Comparison of ENCODE assay signal across 7 mouse cellular contexts in the genomic region with DNA sequence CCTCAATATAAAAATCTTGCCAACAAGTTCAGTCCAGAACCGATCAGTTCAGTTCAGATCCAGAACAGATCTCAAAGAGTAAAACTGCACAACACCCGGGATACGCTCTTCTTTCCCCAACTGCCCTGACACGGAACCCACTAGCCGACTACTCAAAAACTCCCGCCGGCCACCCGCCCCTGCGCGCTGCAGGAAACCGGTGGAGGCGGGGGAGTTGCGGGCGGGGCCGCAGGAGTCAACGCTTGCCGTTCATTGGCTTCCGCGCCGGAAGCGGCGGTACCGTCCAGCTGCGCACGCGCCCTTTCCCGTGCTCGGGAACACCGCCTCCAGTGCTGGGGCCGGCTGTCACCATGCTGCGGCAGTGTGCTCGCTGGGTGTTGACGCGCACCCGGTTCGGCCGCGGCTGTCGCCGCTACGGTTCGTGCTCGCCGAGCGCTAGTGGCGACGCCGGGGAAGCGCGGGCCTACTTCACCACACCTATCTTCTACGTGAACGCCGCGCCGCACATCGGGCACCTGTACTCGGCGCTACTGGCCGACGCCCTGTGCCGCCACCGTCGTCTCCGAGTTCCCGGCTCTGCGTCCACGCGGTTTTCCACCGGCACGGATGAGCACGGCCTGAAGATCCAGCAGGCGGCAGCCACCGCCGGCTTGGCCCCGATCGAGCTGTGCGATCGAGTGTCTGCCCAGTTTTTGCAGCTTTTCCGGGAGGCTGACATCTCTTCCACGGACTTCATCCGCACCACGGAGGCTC. TPM values are rescaled to one million over a fixed set of nuclear protein-coding genes. Genes with fewer than 3 reads are reported as not detected.
DNase-seq lines count a peak whose midpoint lies in the region; ATAC-seq and TF ChIP-seq lines count a peak whose summit lies in the region.

A gene (plus strand): TSS at position 288 of the 753 bp plus-strand sequence.

- ATAC-seq in embryonic facial prominence, embryonic 12.5 days (ENCODE audit: insufficient number of reproducible peaks, insufficient read depth, low FRiP score, low TSS enrichment), result peak; percentile 98
- peak; percentile 99 for ATAC-seq in limb, embryonic 13.5 days (ENCODE audit: low FRiP score, low read depth)
- peak; percentile 99 for ATAC-seq in midbrain, embryonic 16.5 days

- no peaks in the 10 kb centered on the region for H3K27me3 ChIP-seq in embryonic facial prominence, embryonic 12.5 days
- H3K27me3 ChIP-seq in kidney, adult 2 months (replicated peaks; ENCODE audit: control insufficient read depth, insufficient read depth, low read length), result no peaks in the 10 kb centered on the region
- no peaks in the 10 kb centered on the region for H3K27me3 ChIP-seq in limb, embryonic 13.5 days
- no peaks in the 10 kb centered on the region for H3K27me3 ChIP-seq in midbrain, embryonic 16.5 days (ENCODE audit: control insufficient read depth, insufficient read depth, low read depth, low read length)

- no peak within 1 kb of the TSS for H3K27ac ChIP-seq in embryonic facial prominence, embryonic 12.5 days
- no peak within 1 kb of the TSS for H3K27ac ChIP-seq in kidney, adult 2 months (ENCODE audit: insufficient read depth, low read depth, low read length)
- peak within 1 kb of the TSS; percentile 23; the same call in 1 of the 2 replicates for H3K27ac ChIP-seq in limb, embryonic 13.5 days
- H3K27ac ChIP-seq in midbrain, embryonic 16.5 days (ENCODE audit: low read length), result peak within 1 kb of the TSS; percentile 86

- WGBS in embryonic facial prominence, embryonic 12.5 days, result under 1% methylated on average over 82 of the region's 82 CpGs
- WGBS in kidney, adult 2 months, result under 1% methylated on average over 82 of the region's 82 CpGs
- WGBS in limb, embryonic 13.5 days, result under 1% methylated on average over 82 of the region's 82 CpGs
- under 1% methylated on average over 80 of the region's 82 CpGs for WGBS in midbrain, embryonic 16.5 days

- H3K9me3 ChIP-seq in embryonic facial prominence, embryonic 12.5 days, result no peaks in the 10 kb centered on the region
- no peaks in the 10 kb centered on the region for H3K9me3 ChIP-seq in limb, embryonic 13.5 days
- no peaks in the 10 kb centered on the region for H3K9me3 ChIP-seq in midbrain, embryonic 16.5 days (replicated peaks; ENCODE audit: control insufficient read depth, low read length, poor library complexity, severe bottlenecking)

- peak within 1 kb of the TSS; percentile 79 for H3K4me2 ChIP-seq in embryonic facial prominence, embryonic 12.5 days (replicated peaks)
- peak within 1 kb of the TSS; percentile 98 for H3K4me2 ChIP-seq in limb, embryonic 13.5 days (replicated peaks)
- H3K4me2 ChIP-seq in midbrain, embryonic 16.5 days (ENCODE audit: low read length), result peak within 1 kb of the TSS; percentile 99

- peak; percentile 66 for TF ChIP-seq POLR2A in kidney, adult 2 months (IDR thresholded peaks at IDR 0.05; ENCODE audit: low read depth, low read length)

- H3K36me3 ChIP-seq in embryonic facial prominence, embryonic 12.5 days, result no peaks in the 10 kb centered on the region
- no peaks in the 10 kb centered on the region; the same call in 1 of the 2 replicates for H3K36me3 ChIP-seq in kidney, adult 2 months (ENCODE audit: control insufficient read depth, insufficient read depth, low read length)
- no peaks in the 10 kb centered on the region for H3K36me3 ChIP-seq in limb, embryonic 13.5 days
- no peaks in the 10 kb centered on the region for H3K36me3 ChIP-seq in midbrain, embryonic 16.5 days (ENCODE audit: control insufficient read depth, insufficient read depth, low read length)

- H3K4me3 ChIP-seq in embryonic facial prominence, embryonic 12.5 days, result peak within 1 kb of the TSS; percentile 80
- H3K4me3 ChIP-seq in kidney, adult 2 months (ENCODE audit: insufficient read depth, low read depth, low read length), result peak within 1 kb of the TSS; percentile 70
- H3K4me3 ChIP-seq in limb, embryonic 13.5 days, result peak within 1 kb of the TSS; percentile 83
- peak within 1 kb of the TSS; percentile 90 for H3K4me3 ChIP-seq in midbrain, embryonic 16.5 days (ENCODE audit: low read depth, low read length)

- H3K9ac ChIP-seq in embryonic facial prominence, embryonic 12.5 days, result peak within 1 kb of the TSS; percentile 76
- H3K9ac ChIP-seq in limb, embryonic 13.5 days, result peak within 1 kb of the TSS; percentile 80
- peak within 1 kb of the TSS; percentile 88 for H3K9ac ChIP-seq in midbrain, embryonic 16.5 days (ENCODE audit: low read depth, low read length)

- TF ChIP-seq CTCF in kidney, adult 2 months (conservative IDR thresholded peaks at IDR 0.05; ENCODE audit: insufficient read depth, insufficient read length, low read depth, low read length), result no peak

- peaks cover 19% of the 10 kb centered on the region for H3K4me1 ChIP-seq in embryonic facial prominence, embryonic 12.5 days
- peaks cover 11% of the 10 kb centered on the region for H3K4me1 ChIP-seq in kidney, adult 2 months (ENCODE audit: control insufficient read depth, insufficient read depth, low read length)
- peaks cover 37% of the 10 kb centered on the region for H3K4me1 ChIP-seq in limb, embryonic 13.5 days
- H3K4me1 ChIP-seq in midbrain, embryonic 16.5 days (ENCODE audit: control insufficient read depth, insufficient read depth, low read length), result peaks cover 37% of the 10 kb centered on the region

- peak; percentile 98 for DNase-seq in adrenal gland, postnatal 25 days
- peak; percentile 100 for DNase-seq in heart, adult 11 months
- peak; percentile 97 for DNase-seq in kidney, adult 2 months
- DNase-seq in spleen, postnatal 10 days (ENCODE audit: low spot score in 2 of 2), result peak; percentile 87 to 97

RNA-seq across cellular contexts. Expression of the gene that starts here (rescaled TPM):
- total RNA-seq in adrenal gland, postnatal 25 days (2021), result 6.9 and 8.1 TPM in 2 replicates
- 2.8 and 3.1 TPM in 2 replicates for polyA plus RNA-seq in embryonic facial prominence, embryonic 12.5 days (2016; fragmentation: Nextera tagmentation; extraction: Ambion mirVana)
- 1.6 and 1.9 TPM in 2 replicates for polyA plus RNA-seq in kidney, adult 2 months (2012; rRNA removed)
- 2.5 and 2.7 TPM in 2 replicates for polyA plus RNA-seq in limb, embryonic 13.5 days (2015; fragmentation: Nextera tagmentation; extraction: Ambion mirVana)
- polyA plus RNA-seq in midbrain, embryonic 16.5 days (2015; fragmentation: Nextera tagmentation; extraction: Ambion mirVana), result 3.7 and 4.0 TPM in 2 replicates

Comparison
In these comparisons a context has a peak if more than half of its experiments do, and no peak if none do; other contexts are left out.
1. H3K27ac ChIP-seq: peak in limb, embryonic 13.5 days (single experiment) and midbrain, embryonic 16.5 days (single experiment); none in embryonic facial prominence, embryonic 12.5 days (single experiment) and kidney, adult 2 months (single experiment).
2. Peak in every context shown above with its lines, with median percentiles within 50 percentile points of each other: DNase-seq, ATAC-seq, H3K4me2 ChIP-seq, H3K4me3 ChIP-seq and H3K9ac ChIP-seq.